Mouse (Mus musculus) embryonic facial prominence, embryonic 12.5 days (tissue): ENCODE data around the gene Ldhd. TPM values are rescaled to one million over a fixed set of nuclear protein-coding genes. Genes with fewer than 3 reads are reported as not detected.
"Not testable (repeated sequence)": the region's sequence is repeated elsewhere in the genome, so short reads cannot be mapped to it uniquely, and the experiment has no call there.

Experiments
- ATAC-seq: fragments of 200-750 bp; cut with Nextera tagmentation; 2 replicates; pipeline ENCODE4 v1.8.0; 2017; ENCODE audit not compliant: insufficient number of reproducible peaks, insufficient read depth, low FRiP score, low TSS enrichment
- H3K27ac ChIP-seq: fragments of 300-500 bp; sonication (generic); 2 replicates; pipeline ENCODE4 v1.5.1; 2016; ENCODE audit warnings: mild to moderate bottlenecking
- H3K27me3 ChIP-seq: fragments of 300-500 bp; sonication (generic); 2 replicates; pipeline ENCODE4 v1.6.1; 2016; ENCODE audit warnings: mild to moderate bottlenecking, moderate library complexity
- H3K36me3 ChIP-seq: fragments of 300-500 bp; sonication (generic); 2 replicates; pipeline ENCODE4 v1.6.1; 2016; ENCODE audit warnings: mild to moderate bottlenecking
- H3K4me1 ChIP-seq: fragments of 300-500 bp; sonication (generic); 2 replicates; pipeline ENCODE4 v1.6.1; 2016
- H3K4me2 ChIP-seq: fragments of 300-500 bp; sonication (generic); replicated peaks from 2 replicates; pipeline ENCODE4 v1.6.1; 2016; ENCODE audit warnings: mild to moderate bottlenecking, moderate library complexity
- H3K4me3 ChIP-seq: fragments of 300-500 bp; sonication (generic); 2 replicates; pipeline ENCODE4 v1.5.1; 2016; ENCODE audit warnings: mild to moderate bottlenecking
- H3K9ac ChIP-seq: fragments of 300-500 bp; sonication (generic); 2 replicates; pipeline ENCODE4 v1.6.1; 2016; ENCODE audit warnings: mild to moderate bottlenecking, moderate library complexity
- H3K9me3 ChIP-seq: fragments of 300-500 bp; sonication (generic); 2 replicates; pipeline ENCODE4 v1.6.1; 2016; ENCODE audit warnings: mild to moderate bottlenecking, moderate library complexity
- WGBS: fragments of 180-500 bp; shearing (Covaris S2); methylation state at CpG from one replicate; pipeline ENCODE4 v1.1.7; 2016; 5-methylcytosine and 5-hydroxymethylcytosine counted together
- polyA plus RNA-seq: library from polyadenylated mRNA; unstranded; fragments of >200 nt; fragmentation: Nextera tagmentation; extraction: Ambion mirVana; gene quantifications from 2 replicates; pipeline ENCODE4 v1.2.1, GENCODE M21; 2016

Gene Ldhd
- polyA plus RNA-seq, 1 experiment from 2014 or later: 0.29 TPM

GRCm38 (mm10) chr8:111644286-111645051 is 14.3 kb upstream of the Ldhd start:
- not testable (repeated sequence) for H3K9ac ChIP-seq, H3K27me3 ChIP-seq, H3K9me3 ChIP-seq, H3K27ac ChIP-seq, H3K36me3 ChIP-seq, ATAC-seq
- WGBS: 74% methylated on average over 12 of the region's 12 CpGs
- Histone ChIP-seq H3K4me2 (peak overlapping the region; percentile 52), H3K4me1 (peaks cover 17% of the 10 kb centered on the region), H3K4me3 (peak overlapping the region; percentile 78)

- Histone ChIP-seq H3K27me3 (no peaks in the 10 kb centered on the region), H3K9me3 (no peaks in the 10 kb centered on the region), H3K9ac (peak within 1 kb of the TSS; percentile 88), H3K4me2 (peak within 1 kb of the TSS; percentile 52), H3K4me1 (peaks cover 12% of the 10 kb centered on the region), H3K4me3 (peak within 1 kb of the TSS; percentile 78), H3K27ac (peak within 1 kb of the TSS; percentile 94), H3K36me3 (no peaks in the 10 kb centered on the region)
- whole genome bisulfite sequencing: under 1% methylated on average over 75 of the region's 75 CpGs
- ATAC-seq: peak; percentile 97
These were observed 13.3 kb upstream of the Ldhd start, which contains the start of gene Zfp1 for GRCm38 (mm10) chr8:111643264-111644141. TSS of gene Zfp1 (plus strand) at chr8:111643401.

GRCm38 (mm10) chr8:111642939-111643263 is 12.7 kb upstream of the Ldhd start:
- H3K27ac ChIP-seq: peak overlapping the region; percentile 79
- H3K27me3 ChIP-seq: no peaks in the 10 kb centered on the region
- 9% methylated on average over 5 of the region's 5 CpGs for WGBS
- ATAC-seq: peak; percentile 43
- H3K4me3 ChIP-seq: peak overlapping the region; percentile 78
- H3K9ac ChIP-seq: peak overlapping the region; percentile 40
- H3K4me1 ChIP-seq: peaks cover 7% of the 10 kb centered on the region; the same call in 1 of the 2 replicates
- no peaks in the 10 kb centered on the region for H3K36me3 ChIP-seq
- no peaks in the 10 kb centered on the region for H3K9me3 ChIP-seq
- peak overlapping the region; percentile 52 for H3K4me2 ChIP-seq

GRCm38 (mm10) chr8:111642496-111642895 is 12.3 kb upstream of the Ldhd start:
- Histone ChIP-seq H3K9me3 (no peaks in the 10 kb centered on the region), H3K4me1 (peaks cover 7% of the 10 kb centered on the region; the same call in 1 of the 2 replicates), H3K36me3 (no peaks in the 10 kb centered on the region), H3K27ac (peak overlapping the region; percentile 79), H3K4me2 (peak overlapping the region; percentile 52), H3K27me3 (no peaks in the 10 kb centered on the region), H3K4me3 (peak overlapping the region; percentile 78), H3K9ac (peak overlapping the region; percentile 40)
- 62% methylated on average over 5 of the region's 5 CpGs for WGBS
- ATAC-seq: no peak

- Histone ChIP-seq H3K9ac (no peak overlapping the region), H3K9me3 (no peaks in the 10 kb centered on the region), H3K36me3 (no peaks in the 10 kb centered on the region), H3K27ac (no peak overlapping the region), H3K27me3 (no peaks in the 10 kb centered on the region), H3K4me1 (peaks cover 7% of the 10 kb centered on the region; the same call in 1 of the 2 replicates), H3K4me3 (no peak overlapping the region), H3K4me2 (no peak overlapping the region)
- no peak for ATAC-seq
- WGBS: 92% methylated on average over 2 of the region's 2 CpGs
These were observed 10.9 kb upstream of the Ldhd start for GRCm38 (mm10) chr8:111641064-111641463.

- no peaks in the 10 kb centered on the region for H3K36me3 ChIP-seq
- ATAC-seq: no peak
- no peaks in the 10 kb centered on the region for H3K27me3 ChIP-seq
- H3K4me2 ChIP-seq: no peak overlapping the region
- no peaks in the 10 kb centered on the region for H3K9me3 ChIP-seq
- no peak overlapping the region for H3K9ac ChIP-seq
- no peak overlapping the region for H3K27ac ChIP-seq
- no peak overlapping the region for H3K4me3 ChIP-seq
- peaks cover 7% of the 10 kb centered on the region; the same call in 1 of the 2 replicates for H3K4me1 ChIP-seq
These were observed 7.9 kb upstream of the Ldhd start for GRCm38 (mm10) chr8:111638086-111638485.

GRCm38 (mm10) chr8:111632976-111633375 is 2.8 kb upstream of the Ldhd start:
- WGBS: 95% methylated on average over 3 of the region's 3 CpGs
- H3K36me3 ChIP-seq: peaks cover 6% of the 10 kb centered on the region; the same call in 1 of the 2 replicates
- no peaks in the 10 kb centered on the region for H3K4me1 ChIP-seq
- H3K4me3 ChIP-seq: no peak overlapping the region
- no peaks in the 10 kb centered on the region for H3K27me3 ChIP-seq
- H3K27ac ChIP-seq: no peak overlapping the region
- no peak for ATAC-seq
- H3K4me2 ChIP-seq: no peak overlapping the region
- no peaks in the 10 kb centered on the region for H3K9me3 ChIP-seq
- H3K9ac ChIP-seq: no peak overlapping the region

- peaks cover 8% of the 10 kb centered on the region; the same call in 1 of the 2 replicates for H3K36me3 ChIP-seq
- no peaks in the 10 kb centered on the region for H3K4me1 ChIP-seq
- H3K9ac ChIP-seq: no peak overlapping the region
- no peak for ATAC-seq
- no peaks in the 10 kb centered on the region for H3K27me3 ChIP-seq
- no peak overlapping the region for H3K4me2 ChIP-seq
- no peaks in the 10 kb centered on the region for H3K9me3 ChIP-seq
- no peak overlapping the region for H3K4me3 ChIP-seq
- no peak overlapping the region for H3K27ac ChIP-seq
- WGBS: 92% methylated on average over 8 of the region's 8 CpGs
These were observed 1.4 kb upstream of the Ldhd start for GRCm38 (mm10) chr8:111631589-111631988.

GRCm38 (mm10) chr8:111628894-111629501 is 1.2 kb downstream of the Ldhd start:
- no peaks in the 10 kb centered on the region for H3K4me1 ChIP-seq
- no peak overlapping the region for H3K4me3 ChIP-seq
- no peak overlapping the region for H3K27ac ChIP-seq
- H3K9ac ChIP-seq: no peak overlapping the region
- H3K9me3 ChIP-seq: no peaks in the 10 kb centered on the region
- ATAC-seq: no peak
- peaks cover 11% of the 10 kb centered on the region; the same call in 1 of the 2 replicates for H3K36me3 ChIP-seq
- H3K27me3 ChIP-seq: no peaks in the 10 kb centered on the region
- no peak overlapping the region for H3K4me2 ChIP-seq
- WGBS: 88% methylated on average over 19 of the region's 19 CpGs

GRCm38 (mm10) chr8:111628401-111628800 is 1.8 kb downstream of the Ldhd start:
- H3K36me3 ChIP-seq: peaks cover 11% of the 10 kb centered on the region
- no peak for ATAC-seq

GRCm38 (mm10) chr8:111627923-111628322 is 2.3 kb downstream of the Ldhd start:
- H3K4me1 ChIP-seq: no peaks in the 10 kb centered on the region
- no peak overlapping the region for H3K4me2 ChIP-seq
- no peak overlapping the region for H3K9ac ChIP-seq
- no peaks in the 10 kb centered on the region for H3K9me3 ChIP-seq
- no peak for ATAC-seq
- H3K36me3 ChIP-seq: peaks cover 13% of the 10 kb centered on the region
- H3K4me3 ChIP-seq: no peak overlapping the region
- no peak overlapping the region for H3K27ac ChIP-seq
- no peaks in the 10 kb centered on the region for H3K27me3 ChIP-seq
- WGBS: 96% methylated on average over 9 of the region's 9 CpGs

More at GRCm38 (mm10) chr8:111628401-111628800, 1.8 kb downstream of the Ldhd start:
- 95% methylated on average over 12 of the region's 12 CpGs for WGBS
- Histone ChIP-seq H3K27ac (no peak overlapping the region), H3K4me3 (no peak overlapping the region), H3K27me3 (no peaks in the 10 kb centered on the region), H3K4me1 (no peaks in the 10 kb centered on the region), H3K9ac (no peak overlapping the region), H3K4me2 (no peak overlapping the region), H3K9me3 (no peaks in the 10 kb centered on the region)
